Comparison of ENCODE assay signal across 8 mouse cellular contexts in the genomic region with DNA sequence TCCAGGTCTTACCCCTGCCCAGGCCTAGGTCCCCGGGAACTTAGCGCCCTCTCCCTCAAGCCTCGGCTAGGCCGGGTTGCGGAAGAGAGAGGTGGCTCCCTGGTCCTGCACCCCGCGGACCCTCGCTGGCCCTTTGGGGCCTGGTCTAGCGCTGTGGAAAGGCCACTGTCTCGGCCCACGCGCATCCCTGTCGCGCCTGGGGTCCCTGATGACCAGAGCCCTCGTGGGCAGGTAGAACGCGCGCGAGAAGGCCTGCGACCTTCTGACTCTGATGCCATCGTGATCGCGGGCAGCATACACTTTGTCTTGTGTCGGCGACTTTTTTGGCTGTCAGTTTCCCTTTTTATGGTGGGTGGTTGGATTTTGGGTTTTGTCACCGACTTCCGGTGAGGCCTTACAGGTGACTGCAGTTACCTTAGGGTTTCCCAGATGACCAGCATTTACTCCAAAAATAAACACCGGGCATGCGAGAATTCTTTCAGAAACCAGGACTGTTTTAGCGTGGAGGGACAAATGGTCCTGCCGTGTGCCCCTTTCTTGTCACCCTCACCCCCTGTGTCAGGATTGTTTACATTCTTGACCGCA. TPM values are rescaled to one million over a fixed set of nuclear protein-coding genes. Genes with fewer than 3 reads are reported as not detected.
DNase-seq lines count a peak whose midpoint lies in the region; ATAC-seq and TF ChIP-seq lines count a peak whose summit lies in the region.

Gene 4931422A03Rik (minus strand): TSS at position 223 of the 585 bp plus-strand sequence.

- H3K9ac ChIP-seq in ES-E14 (ENCODE audit: insufficient read depth, low read depth, low read length, poor library complexity, severe bottlenecking) = peak within 1 kb of the TSS; percentile 90
- peak within 1 kb of the TSS; percentile 92 for H3K9ac ChIP-seq in stomach, embryonic 15.5 days

- no peak within 1 kb of the TSS for H3K27ac ChIP-seq in ES-E14 (ENCODE audit: insufficient read depth, low read depth, low read length, poor library complexity, severe bottlenecking)
- peak within 1 kb of the TSS; percentile 5 for H3K27ac ChIP-seq in stomach, embryonic 15.5 days

- no peaks in the 10 kb centered on the region for H3K36me3 ChIP-seq in ES-E14 (ENCODE audit: control insufficient read depth, insufficient read depth, low read length, poor library complexity, severe bottlenecking)
- peaks cover 3% of the 10 kb centered on the region; the same call in 1 of the 2 replicates for H3K36me3 ChIP-seq in stomach, embryonic 15.5 days

- H3K27me3 ChIP-seq in stomach, embryonic 15.5 days (replicated peaks) = no peaks in the 10 kb centered on the region

- peaks cover 0 to 2% of the 10 kb centered on the region in 2 experiments; a peak in 1 of 4 replicates for H3K4me1 ChIP-seq in ES-E14 (ENCODE audit: control insufficient read depth in 2 of 2, insufficient read depth in 2 of 2, low read length in 2 of 2, poor library complexity in 1 of 2)
- peaks cover 11% of the 10 kb centered on the region; the same call in 1 of the 2 replicates for H3K4me1 ChIP-seq in stomach, embryonic 15.5 days

- WGBS in stomach, embryonic 15.5 days = under 1% methylated on average over 32 of the region's 32 CpGs

- H3K4me3 ChIP-seq in ES-E14 (ENCODE audit: insufficient read depth in 1 of 2, low read depth in 1 of 2, low read length in 2 of 2, poor library complexity in 1 of 2, severe bottlenecking in 1 of 2) = peak within 1 kb of the TSS; percentile 86 to 96
- peak within 1 kb of the TSS; percentile 94 for H3K4me3 ChIP-seq in stomach, embryonic 15.5 days (replicated peaks)

- peak; percentile 45 for ATAC-seq in megakaryocyte, adult 5-6 weeks (ENCODE audit: poor library complexity, severe bottlenecking)
- no peak; the same call in 1 of the 2 replicates for ATAC-seq in stomach, embryonic 15.5 days (ENCODE audit: insufficient read depth, low FRiP score, low read depth)

- DNase-seq in kidney, adult 9 months = peak; percentile 27
- DNase-seq in kidney, postnatal 10 days = no peak
- no peak for DNase-seq in ES-E14 (ENCODE audit: low read depth, low spot score)
- peak; percentile 3 for DNase-seq in embryo, embryonic 9.5 days (ENCODE audit: extremely low spot score)
- peak; percentile 61 for DNase-seq in induced T-regulatory cell, adult 2 months (ENCODE audit: low read depth)
- DNase-seq in ovary, postnatal 36 days (ENCODE audit: low spot score) = no peak

- in situ Hi-C loops in ES-E14 (cut with MboI; ENCODE audit: low sequenced_read_pairs in 2 of 2, unreplicated experiment in 2 of 2) = no loop called here

- H3K9me3 ChIP-seq in ES-E14 (ENCODE audit: control insufficient read depth, insufficient read depth, low read depth, low read length) = no peaks in the 10 kb centered on the region
- no peaks in the 10 kb centered on the region for H3K9me3 ChIP-seq in stomach, embryonic 15.5 days

- peak within 1 kb of the TSS; percentile 72 for H3K4me2 ChIP-seq in stomach, embryonic 15.5 days

TF ChIP-seq in ES-E14, 5 proteins besides CTCF, POLR2A, EP300 and RAD21:
- TF ChIP-seq ZC3H11A (IDR thresholded peaks at IDR 0.05; ENCODE audit: borderline replicate concordance, low read depth, low read length) (no peak), CHD2 (IDR thresholded peaks at IDR 0.05; ENCODE audit: low read depth, low read length) (no peak), MAFK (IDR thresholded peaks at IDR 0.05; ENCODE audit: insufficient read depth, low read depth, low read length) (no peak), ZNF384 (IDR thresholded peaks at IDR 0.05; ENCODE audit: low read depth, low read length) (no peak), HCFC1 (IDR thresholded peaks at IDR 0.05; ENCODE audit: borderline replicate concordance, insufficient read depth, low read length) (no peak)

RNA-seq across cellular contexts. Expression of gene 4931422A03Rik, which starts in this region (rescaled TPM):
- total RNA-seq in ES-E14 (2012; rRNA removed) = 0.54 and 1.4 TPM in 2 replicates
- 0.27 TPM in 1 of 2 replicates, not detected in the other for total RNA-seq in megakaryocyte, adult 5-6 weeks (2015)
- not detected in 2 replicates for total RNA-seq in megakaryocyte, adult 5-6 weeks (2017)
- 2.4 and 3.1 TPM in 2 replicates for polyA plus RNA-seq in stomach, embryonic 15.5 days (2015; fragmentation: Nextera tagmentation; extraction: Ambion mirVana)

Comparison
In these comparisons a context has a peak if more than half of its experiments do, and no peak if none do; other contexts are left out.
1. DNase-seq: peak in kidney, adult 9 months (single experiment), embryo, embryonic 9.5 days (single experiment) and induced T-regulatory cell, adult 2 months (single experiment); none in kidney, postnatal 10 days (single experiment), ES-E14 (single experiment) and ovary, postnatal 36 days (single experiment).
2. Peak in ATAC-seq in megakaryocyte, adult 5-6 weeks; RNA of the gene not detected or under 1 TPM.